Mouse (Mus musculus) heart, adult 2 months (tissue): ENCODE data around the gene Dcaf17.

Source experiments
- CTCF ChIP-seq: fragments of 200-600 bp; IDR thresholded peaks from 2 replicates; pipeline ENCODE4 v1.8.1; 2022; ENCODE audit warnings: antibody characterized with exemption, mild to moderate bottlenecking, moderate library complexity
- EP300 ChIP-seq: fragments of 200-500 bp; IDR thresholded peaks from 2 replicates; pipeline ENCODE4 v1.6.1; 2011; ENCODE audit warnings: low read depth, low read length, control low read depth; ENCODE audit not compliant: insufficient read depth
- POLR2A ChIP-seq: fragments of 200-500 bp; IDR thresholded peaks from 2 replicates; pipeline ENCODE4 v1.6.1; 2011; ENCODE audit warnings: mild to moderate bottlenecking, low read depth, low read length, control low read depth; ENCODE audit not compliant: insufficient read depth

- TF ChIP-seq CTCF (peak; percentile 97), POLR2A (no peak), EP300 (peak; percentile 47; the same call in 1 of the 2 replicates)
Measured at GRCm38 (mm10) chr2:71039522-71040121, 15.5 kb upstream of the Dcaf17 start.
